Mouse (Mus musculus) intestine, embryonic 14.5 days (tissue): Measurements from ENCODE around the gene Actr3. TPM values are rescaled to one million over a fixed set of nuclear protein-coding genes. Genes with fewer than 3 reads are reported as not detected.
A peak's percentile ranks its signal among the peaks of the same experiment; 100 is the strongest.

Experiments
- ATAC-seq: fragments of 200-750 bp; cut with Nextera tagmentation; replicated peaks from 2 replicates; pipeline ENCODE4 v1.8.0; 2017; ENCODE audit warnings: low read depth, moderate number of reproducible peaks, moderate TSS enrichment, moderate library complexity; ENCODE audit not compliant: low FRiP score, low TSS enrichment
- DNase-seq: peaks from one replicate; pipeline ENCODE4 v3.0.0-alpha.2; 2018; ENCODE audit warnings: low spot score
- H3K27ac ChIP-seq: fragments of 300-500 bp; sonication (generic); 2 replicates; pipeline ENCODE4 v1.5.1; 2014; ENCODE audit warnings: low read depth, mild to moderate bottlenecking, control low read depth
- H3K27me3 ChIP-seq: fragments of 300-500 bp; sonication (generic); replicated peaks from 2 replicates; pipeline ENCODE4 v1.6.1; 2014; ENCODE audit warnings: low read length, control low read depth; ENCODE audit not compliant: control insufficient read depth, insufficient read depth
- H3K36me3 ChIP-seq: fragments of 300-500 bp; sonication (generic); 2 replicates; pipeline ENCODE4 v1.6.1; 2014; ENCODE audit warnings: low read length, control low read depth; ENCODE audit not compliant: control insufficient read depth, insufficient read depth
- H3K4me1 ChIP-seq: fragments of 300-500 bp; sonication (generic); replicated peaks from 2 replicates; pipeline ENCODE4 v1.6.1; 2014; ENCODE audit warnings: low read length, control low read depth, mixed read lengths; ENCODE audit not compliant: control insufficient read depth, insufficient read depth
- H3K4me2 ChIP-seq: fragments of 300-500 bp; sonication (generic); 2 replicates; pipeline ENCODE4 v1.6.1; 2014; ENCODE audit warnings: low read length
- H3K4me3 ChIP-seq: fragments of 300-500 bp; sonication (generic); 2 replicates; pipeline ENCODE4 v1.5.1; 2014; ENCODE audit warnings: low read depth, low read length, control low read depth, mixed read lengths
- H3K9ac ChIP-seq: fragments of 300-500 bp; sonication (generic); 2 replicates; pipeline ENCODE4 v1.6.1; 2014; ENCODE audit warnings: mild to moderate bottlenecking, low read length
- H3K9me3 ChIP-seq: fragments of 300-500 bp; sonication (generic); 2 replicates; pipeline ENCODE4 v1.6.1; 2016; ENCODE audit warnings: low read length, control low read depth; ENCODE audit not compliant: control insufficient read depth
- WGBS: fragments of 180-500 bp; shearing (Covaris S2); extraction: QIAGEN DNeasy Blood & Tissue Kit; methylation state at CpG from one replicate; pipeline ENCODE4 v1.1.7; 2014; 5-methylcytosine and 5-hydroxymethylcytosine counted together
- polyA plus RNA-seq: library from polyadenylated mRNA; unstranded; fragments of >200 nt; fragmentation: Nextera tagmentation; extraction: Ambion mirVana; gene quantifications from 2 replicates; pipeline ENCODE4 v1.2.1, GENCODE M21; 2014

Gene Actr3
- polyA plus RNA-seq, 1 experiment from 2014 or later = 349 TPM

DNA sequence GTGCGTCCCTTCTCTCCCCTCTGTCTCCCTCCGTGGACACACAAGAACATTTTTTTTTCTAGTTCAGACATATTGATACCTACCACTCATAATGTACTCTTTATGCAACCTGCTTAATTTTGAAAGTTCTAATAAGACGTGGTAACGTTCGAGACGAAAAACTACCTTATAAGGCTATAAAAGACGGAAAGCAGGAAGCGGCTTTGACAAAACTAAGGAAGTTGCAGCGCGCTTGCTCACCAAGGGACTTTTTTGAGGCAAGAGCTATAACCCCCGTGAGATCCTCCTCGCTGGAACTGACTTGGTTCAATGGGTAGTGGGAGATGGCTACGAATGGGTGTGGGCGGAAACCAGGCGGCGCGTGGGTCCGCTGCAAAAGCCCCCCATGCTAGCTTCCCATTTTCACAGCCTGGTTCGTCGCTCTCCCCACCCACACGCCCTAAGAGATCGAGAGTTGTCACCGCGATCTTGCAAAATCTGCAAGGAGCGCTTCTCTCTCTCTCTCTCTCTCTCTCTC lies 984 bp downstream of the Actr3 start:
- peak overlapping the region; percentile 79 for H3K4me3 ChIP-seq
- DNase-seq (peak; percentile 74), ATAC-seq (no peak)
- WGBS = 1% methylated on average over 25 of the region's 25 CpGs
- H3K9me3 ChIP-seq = no peaks in the 10 kb centered on the region
- H3K27ac ChIP-seq = peak overlapping the region; percentile 98
- no peaks in the 10 kb centered on the region for H3K27me3 ChIP-seq
- H3K4me1 ChIP-seq = peaks cover 29% of the 10 kb centered on the region
- H3K9ac ChIP-seq = peak overlapping the region; percentile 90
- peak overlapping the region; percentile 83 for H3K4me2 ChIP-seq
- H3K36me3 ChIP-seq = no peaks in the 10 kb centered on the region

GRCm38 (mm10) chr1:125431286-125431685 lies 4.2 kb downstream of the Actr3 start:
- WGBS = 62% methylated on average over 4 of the region's 4 CpGs
- H3K27me3 ChIP-seq = no peaks in the 10 kb centered on the region
- DNase-seq = no peak
- 0 out of 2 replicates have a peak overlapping the region, but pooled peaks have one; percentile 9 for H3K4me2 ChIP-seq
- no peaks in the 10 kb centered on the region for H3K36me3 ChIP-seq
- no peak overlapping the region for H3K4me3 ChIP-seq
- ATAC-seq = no peak
- H3K4me1 ChIP-seq = peaks cover 34% of the 10 kb centered on the region
- H3K27ac ChIP-seq = peak overlapping the region; percentile 27; the same call in 1 of the 2 replicates
- no peak overlapping the region for H3K9ac ChIP-seq
- no peaks in the 10 kb centered on the region for H3K9me3 ChIP-seq

DNA sequence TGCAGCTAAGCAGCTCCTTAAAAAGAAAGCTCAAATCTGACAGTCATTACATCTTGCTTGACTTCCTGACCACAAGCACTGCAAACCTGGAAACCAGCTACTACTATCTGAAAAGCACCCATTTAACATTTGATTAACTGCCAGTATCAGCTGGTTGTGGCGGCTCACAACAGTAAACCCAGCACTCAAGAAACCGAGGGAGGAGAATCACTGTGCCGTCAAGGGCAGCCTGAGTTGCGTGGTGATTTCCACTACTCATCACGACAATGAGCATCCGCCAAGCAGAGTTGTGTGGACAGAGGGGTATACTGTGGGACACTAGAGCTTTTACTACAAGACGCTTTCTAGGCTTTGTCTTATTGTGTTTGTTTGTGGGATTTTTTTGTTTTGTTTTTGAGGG lies 4.8 kb downstream of the Actr3 start:
- Histone ChIP-seq H3K9me3 (no peaks in the 10 kb centered on the region), H3K4me1 (peaks cover 37% of the 10 kb centered on the region), H3K36me3 (no peaks in the 10 kb centered on the region), H3K27ac (no peak overlapping the region; the same call in 1 of the 2 replicates), H3K27me3 (no peaks in the 10 kb centered on the region), H3K9ac (no peak overlapping the region), H3K4me2 (0 out of 2 replicates have a peak overlapping the region, but pooled peaks have one; percentile 9), H3K4me3 (no peak overlapping the region)
- ATAC-seq = no peak
- no peak for DNase-seq
- 55% methylated on average over 7 of the region's 7 CpGs for WGBS

GRCm38 (mm10) chr1:125429984-125430383 lies 5.5 kb downstream of the Actr3 start:
- Histone ChIP-seq H3K27ac (no peak overlapping the region), H3K9me3 (no peaks in the 10 kb centered on the region), H3K36me3 (no peaks in the 10 kb centered on the region), H3K4me3 (no peak overlapping the region), H3K4me1 (peaks cover 38% of the 10 kb centered on the region), H3K9ac (no peak overlapping the region), H3K27me3 (no peaks in the 10 kb centered on the region), H3K4me2 (no peak overlapping the region; the same call in 1 of the 2 replicates)
- no peak for DNase-seq
- no peak for ATAC-seq
- WGBS = 64% methylated on average over 4 of the region's 4 CpGs

DNA sequence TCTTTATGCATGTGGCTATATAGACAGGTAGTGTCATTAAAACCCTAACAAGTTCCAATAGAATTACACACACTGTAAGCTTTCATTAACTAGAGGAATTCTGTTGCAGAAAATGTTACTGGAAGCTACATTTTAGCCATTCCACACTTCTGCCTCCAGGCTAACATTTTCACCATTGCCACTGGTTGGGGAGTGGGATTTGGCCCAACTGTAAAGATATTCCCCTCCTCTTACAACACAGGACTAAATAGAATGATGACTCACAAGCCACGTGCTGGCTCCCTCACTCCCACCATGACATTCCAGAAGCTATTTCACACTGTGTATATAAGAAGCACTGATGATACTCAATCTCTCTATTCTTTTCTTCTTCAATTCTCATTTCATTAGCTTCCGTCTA lies 7.2 kb downstream of the Actr3 start:
- H3K4me3 ChIP-seq = no peak overlapping the region
- H3K9ac ChIP-seq = no peak overlapping the region
- H3K27ac ChIP-seq = no peak overlapping the region
- no peaks in the 10 kb centered on the region for H3K27me3 ChIP-seq
- ATAC-seq (no peak), DNase-seq (no peak)
- no peaks in the 10 kb centered on the region for H3K36me3 ChIP-seq
- 48% methylated on average over 2 of the region's 2 CpGs for WGBS
- H3K4me1 ChIP-seq = peaks cover 38% of the 10 kb centered on the region
- no peaks in the 10 kb centered on the region for H3K9me3 ChIP-seq
- no peak overlapping the region for H3K4me2 ChIP-seq

DNA sequence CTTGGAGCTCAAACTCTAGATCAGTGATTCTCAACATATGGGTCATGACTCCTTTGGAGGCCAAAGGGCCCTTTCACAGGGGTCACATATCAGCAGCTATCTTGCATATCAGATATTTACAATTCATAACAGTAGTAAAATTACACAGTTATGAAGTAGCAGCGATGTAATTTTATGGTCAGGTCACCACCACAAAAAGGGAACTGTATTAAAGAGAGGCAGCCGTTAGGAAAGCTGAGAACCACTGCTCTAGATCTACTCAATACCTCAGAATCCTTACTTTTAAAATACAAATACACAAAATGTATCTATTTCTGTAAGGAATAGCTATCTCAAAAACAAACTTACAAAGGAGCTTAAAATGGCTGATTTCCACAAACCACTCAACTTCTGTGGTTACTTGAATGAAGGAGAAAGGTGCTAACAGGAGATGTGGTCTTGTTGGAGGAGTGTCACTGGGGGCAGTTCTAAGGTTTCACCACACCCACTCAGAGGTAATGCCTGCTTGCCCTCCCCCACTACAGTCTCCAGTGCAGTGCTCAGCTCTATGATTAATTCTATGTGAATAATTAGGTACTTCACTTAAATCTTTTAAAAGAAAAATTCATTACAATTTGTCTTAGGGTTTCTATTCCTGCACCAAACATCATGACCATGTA lies 9.0 kb downstream of the Actr3 start:
- no peak overlapping the region for H3K9ac ChIP-seq
- 80% methylated on average over 2 of the region's 2 CpGs for WGBS
- ATAC-seq (no peak), DNase-seq (no peak)
- no peaks in the 10 kb centered on the region for H3K9me3 ChIP-seq
- H3K4me3 ChIP-seq = no peak overlapping the region
- no peak overlapping the region for H3K27ac ChIP-seq
- H3K36me3 ChIP-seq = no peaks in the 10 kb centered on the region
- H3K4me2 ChIP-seq = no peak overlapping the region
- H3K27me3 ChIP-seq = no peaks in the 10 kb centered on the region
- peaks cover 24% of the 10 kb centered on the region for H3K4me1 ChIP-seq

DNA sequence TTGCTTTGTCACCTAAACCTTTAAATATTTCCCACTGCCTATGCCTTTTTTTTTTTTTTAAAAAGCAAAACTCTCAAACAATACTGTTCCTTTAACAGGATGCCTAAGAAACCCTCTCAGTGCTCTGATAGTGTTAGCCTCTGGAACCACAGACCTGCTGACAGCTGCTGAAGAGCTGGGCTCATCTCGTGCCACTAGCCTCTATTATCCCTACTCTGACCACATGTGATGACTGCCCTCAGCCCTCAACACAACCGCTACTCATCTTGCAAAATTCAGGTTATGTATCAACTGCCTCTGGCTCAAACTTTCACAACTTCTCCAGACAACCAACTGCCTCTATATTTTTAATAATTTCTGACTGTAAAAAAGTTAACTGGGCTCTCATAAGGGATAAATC lies 15.6 kb downstream of the Actr3 start:
- Histone ChIP-seq H3K4me2 (no peak overlapping the region), H3K27me3 (no peaks in the 10 kb centered on the region), H3K4me3 (no peak overlapping the region), H3K27ac (no peak overlapping the region), H3K36me3 (peaks cover 24% of the 10 kb centered on the region), H3K4me1 (no peaks in the 10 kb centered on the region), H3K9me3 (no peaks in the 10 kb centered on the region), H3K9ac (no peak overlapping the region)
- ATAC-seq (no peak), DNase-seq (no peak)
- 64% methylated on average over 2 of the region's 2 CpGs for WGBS

- Histone ChIP-seq H3K9ac (no peak overlapping the region), H3K9me3 (no peaks in the 10 kb centered on the region), H3K27me3 (no peaks in the 10 kb centered on the region), H3K4me1 (no peaks in the 10 kb centered on the region), H3K4me3 (no peak overlapping the region), H3K27ac (no peak overlapping the region), H3K36me3 (peaks cover 33% of the 10 kb centered on the region), H3K4me2 (no peak overlapping the region)
- DNase-seq (no peak), ATAC-seq (no peak)
- WGBS = 78% methylated on average over 4 of the region's 4 CpGs
Measured at GRCm38 (mm10) chr1:125418732-125419131, 16.8 kb downstream of the Actr3 start.

- Histone ChIP-seq H3K9ac (no peak overlapping the region), H3K9me3 (no peaks in the 10 kb centered on the region), H3K27me3 (no peaks in the 10 kb centered on the region), H3K4me3 (no peak overlapping the region), H3K4me1 (no peaks in the 10 kb centered on the region), H3K4me2 (no peak overlapping the region), H3K36me3 (peaks cover 81% of the 10 kb centered on the region), H3K27ac (no peak overlapping the region)
- ATAC-seq = no peak
- no peak for DNase-seq
- 96% methylated on average over 6 of the region's 6 CpGs for WGBS
Measured at GRCm38 (mm10) chr1:125407220-125407619, 28.3 kb downstream of the Actr3 start.
